Mouse (Mus musculus) heart, adult 8-10 months (tissue): ENCODE results near the gene Pam16. TPM values are rescaled to one million over a fixed set of nuclear protein-coding genes. Genes with fewer than 3 reads are reported as not detected.

Source experiments
- DNase-seq: peaks from one replicate; pipeline ENCODE4 v3.0.0; 2022; ENCODE audit warnings: low spot score
- total RNA-seq, 4 experiments: library from RNA; stranded (reverse); gene quantifications; 2 replicates each; pipeline ENCODE4 v1.2.4; 2022

The Pam16 gene
- total RNA-seq, 4 experiments from 2014 or later, result 145 to 188 (median 160) TPM

GRCm38 (mm10) chr16:4646831-4647230 lies 22.0 kb upstream of the Pam16 start:
- DNase-seq, result no peak

- DNase-seq, result no peak
Measured at GRCm38 (mm10) chr16:4645867-4646266, 21.1 kb upstream of the Pam16 start.

- DNase-seq, result peak; percentile 70
Measured at GRCm38 (mm10) chr16:4643670-4644419, 19.1 kb upstream of the Pam16 start.

- no peak for DNase-seq
Measured at GRCm38 (mm10) chr16:4642937-4643336, 18.1 kb upstream of the Pam16 start.

GRCm38 (mm10) chr16:4642190-4642589 lies 17.4 kb upstream of the Pam16 start:
- DNase-seq, result peak; percentile 47

- DNase-seq, result no peak
Measured at GRCm38 (mm10) chr16:4641119-4641838, 16.5 kb upstream of the Pam16 start.

GRCm38 (mm10) chr16:4640267-4641005 lies 15.6 kb upstream of the Pam16 start:
- DNase-seq, result no peak

GRCm38 (mm10) chr16:4639831-4640237 lies 15.0 kb upstream of the Pam16 start, which contains the start of the genes Vasn and Dnaja3:
Gene Vasn, plus strand, starts transcription at chr16:4639941.
Gene Dnaja3, plus strand, starts transcription at chr16:4639989.
- DNase-seq, result peak; percentile 89

- no peak for DNase-seq
Measured at GRCm38 (mm10) chr16:4638891-4639390, 14.2 kb upstream of the Pam16 start.

- DNase-seq, result no peak
Measured at GRCm38 (mm10) chr16:4635760-4636159, 11.0 kb upstream of the Pam16 start.

- DNase-seq, result no peak
Measured at GRCm38 (mm10) chr16:4634681-4635080, 9.9 kb upstream of the Pam16 start.

GRCm38 (mm10) chr16:4633661-4634060 lies 8.9 kb upstream of the Pam16 start:
- no peak for DNase-seq

GRCm38 (mm10) chr16:4632050-4632449 lies 7.3 kb upstream of the Pam16 start:
- no peak for DNase-seq

- DNase-seq, result peak; percentile 82
Measured at GRCm38 (mm10) chr16:4629950-4630349, 5.2 kb upstream of the Pam16 start.

- DNase-seq, result no peak
Measured at GRCm38 (mm10) chr16:4628898-4629419, 4.2 kb upstream of the Pam16 start.

- no peak for DNase-seq
Measured at GRCm38 (mm10) chr16:4627105-4627504, 2.3 kb upstream of the Pam16 start.

GRCm38 (mm10) chr16:4624074-4624473 lies 714 bp downstream of the Pam16 start:
- no peak for DNase-seq

GRCm38 (mm10) chr16:4616829-4617228 lies 8.0 kb downstream of the Pam16 start:
- DNase-seq, result no peak

- no peak for DNase-seq
Measured at GRCm38 (mm10) chr16:4615297-4615696, 9.5 kb downstream of the Pam16 start.

GRCm38 (mm10) chr16:4614639-4615038 lies 10.1 kb downstream of the Pam16 start:
- DNase-seq, result no peak

- no peak for DNase-seq
Measured at GRCm38 (mm10) chr16:4613736-4614135, 11.1 kb downstream of the Pam16 start.

GRCm38 (mm10) chr16:4611676-4612075 lies 13.1 kb downstream of the Pam16 start:
- no peak for DNase-seq
